Mouse (Mus musculus) embryonic facial prominence, embryonic 14.5 days (tissue): ENCODE data around the gene Krtap11-1. TPM values are rescaled to one million over a fixed set of nuclear protein-coding genes. Genes with fewer than 3 reads are reported as not detected.
A peak's percentile ranks its signal among the peaks of the same experiment; 100 is the strongest.

Source experiments
- ATAC-seq: fragments of 200-750 bp; cut with Nextera tagmentation; 2 replicates; pipeline ENCODE4 v1.8.0; 2017; ENCODE audit warnings: low read depth, moderate number of reproducible peaks, moderate TSS enrichment
- DNase-seq: peaks from one replicate; pipeline ENCODE4 v3.0.0-alpha.2; 2015; ENCODE audit warnings: low spot score
- H3K27ac ChIP-seq: fragments of 300-500 bp; sonication (generic); replicated peaks from 2 replicates; pipeline ENCODE4 v1.5.1; 2014; ENCODE audit warnings: low read depth, mild to moderate bottlenecking, low read length, moderate library complexity
- H3K27me3 ChIP-seq: fragments of 300-500 bp; sonication (generic); replicated peaks from 2 replicates; pipeline ENCODE4 v1.6.1; 2014; ENCODE audit warnings: low read length; ENCODE audit not compliant: control insufficient read depth, insufficient read depth
- H3K36me3 ChIP-seq: fragments of 300-500 bp; sonication (generic); 2 replicates; pipeline ENCODE4 v1.6.1; 2014; ENCODE audit warnings: low read length, mixed read lengths; ENCODE audit not compliant: control insufficient read depth, insufficient read depth
- H3K4me1 ChIP-seq: fragments of 300-500 bp; sonication (generic); 2 replicates; pipeline ENCODE4 v1.6.1; 2014; ENCODE audit warnings: antibody characterized with exemption, low read length; ENCODE audit not compliant: control insufficient read depth, insufficient read depth
- H3K4me2 ChIP-seq: fragments of 300-500 bp; sonication (generic); 2 replicates; pipeline ENCODE4 v1.6.1; 2014; ENCODE audit warnings: low read depth, mild to moderate bottlenecking, low read length, moderate library complexity, mixed read lengths
- H3K4me3 ChIP-seq: fragments of 300-500 bp; sonication (generic); 2 replicates; pipeline ENCODE4 v1.5.1; 2014; ENCODE audit warnings: low read depth, mild to moderate bottlenecking, low read length
- H3K9ac ChIP-seq: fragments of 300-500 bp; sonication (generic); 2 replicates; pipeline ENCODE4 v1.6.1; 2014; ENCODE audit warnings: low read depth, mild to moderate bottlenecking, low read length, moderate library complexity, mixed read lengths
- H3K9me3 ChIP-seq: fragments of 300-500 bp; sonication (generic); 2 replicates; pipeline ENCODE4 v1.6.1; 2016; ENCODE audit warnings: low read length; ENCODE audit not compliant: control insufficient read depth
- WGBS: fragments of 180-500 bp; shearing (Covaris S2); extraction: QIAGEN DNeasy Blood & Tissue Kit; methylation state at CpG from one replicate; pipeline ENCODE4 v1.1.7; 2014; 5-methylcytosine and 5-hydroxymethylcytosine counted together
- polyA plus RNA-seq: library from polyadenylated mRNA; unstranded; fragments of >200 nt; fragmentation: Nextera tagmentation; extraction: Ambion mirVana; gene quantifications from 2 replicates; pipeline ENCODE4 v1.2.1, GENCODE M21; 2014

The Krtap11-1 gene
- polyA plus RNA-seq, 1 experiment from 2014 or later: 0.28 TPM

- DNase-seq (no peak), ATAC-seq (no peak)
- no peaks in the 10 kb centered on the region for H3K4me1 ChIP-seq
- no peaks in the 10 kb centered on the region for H3K27me3 ChIP-seq
- no peak overlapping the region for H3K4me2 ChIP-seq
- H3K9me3 ChIP-seq: no peaks in the 10 kb centered on the region
- no peak overlapping the region for H3K4me3 ChIP-seq
- no peak overlapping the region for H3K9ac ChIP-seq
- 61% methylated on average over 9 of the region's 9 CpGs for WGBS
- no peaks in the 10 kb centered on the region for H3K36me3 ChIP-seq
- no peak overlapping the region for H3K27ac ChIP-seq
These were observed 14.9 kb upstream of the Krtap11-1 start for GRCm38 (mm10) chr16:89585604-89586508.

- Histone ChIP-seq H3K9me3 (no peaks in the 10 kb centered on the region), H3K27me3 (no peaks in the 10 kb centered on the region), H3K27ac (no peak overlapping the region), H3K4me1 (no peaks in the 10 kb centered on the region), H3K36me3 (no peaks in the 10 kb centered on the region), H3K4me2 (no peak overlapping the region), H3K9ac (no peak overlapping the region), H3K4me3 (no peak overlapping the region)
- no peak for ATAC-seq
- 93% methylated on average over 2 of the region's 2 CpGs for WGBS
- no peak for DNase-seq
These were observed 10.7 kb upstream of the Krtap11-1 start for GRCm38 (mm10) chr16:89581658-89582057.

- 93% methylated on average over 9 of the region's 9 CpGs for WGBS
- Histone ChIP-seq H3K4me1 (no peaks in the 10 kb centered on the region), H3K4me3 (no peak overlapping the region), H3K27me3 (no peaks in the 10 kb centered on the region), H3K9ac (no peak overlapping the region), H3K27ac (no peak overlapping the region), H3K9me3 (no peaks in the 10 kb centered on the region), H3K36me3 (no peaks in the 10 kb centered on the region), H3K4me2 (no peak overlapping the region)
- DNase-seq: no peak
- ATAC-seq: no peak
These were observed 467 bp downstream of the Krtap11-1 start for GRCm38 (mm10) chr16:89570516-89570915.

GRCm38 (mm10) chr16:89569136-89569535 is 1.8 kb downstream of the Krtap11-1 start:
- Histone ChIP-seq H3K36me3 (no peaks in the 10 kb centered on the region), H3K4me1 (no peaks in the 10 kb centered on the region), H3K9me3 (no peaks in the 10 kb centered on the region), H3K4me2 (no peak overlapping the region), H3K4me3 (no peak overlapping the region), H3K27ac (no peak overlapping the region), H3K9ac (no peak overlapping the region), H3K27me3 (no peaks in the 10 kb centered on the region)
- ATAC-seq (no peak), DNase-seq (no peak)
- 81% methylated on average over 6 of the region's 6 CpGs for WGBS

- Histone ChIP-seq H3K27ac (no peak overlapping the region), H3K36me3 (no peaks in the 10 kb centered on the region), H3K4me2 (no peak overlapping the region), H3K9me3 (no peaks in the 10 kb centered on the region), H3K27me3 (no peaks in the 10 kb centered on the region), H3K4me3 (no peak overlapping the region), H3K9ac (no peak overlapping the region), H3K4me1 (no peaks in the 10 kb centered on the region)
- ATAC-seq (no peak), DNase-seq (no peak)
- whole genome bisulfite sequencing: 72% methylated on average over 7 of the region's 7 CpGs
These were observed 2.8 kb downstream of the Krtap11-1 start for GRCm38 (mm10) chr16:89568141-89568540.

- no peak for ATAC-seq
- Histone ChIP-seq H3K27ac (no peak overlapping the region), H3K9me3 (no peaks in the 10 kb centered on the region), H3K27me3 (no peaks in the 10 kb centered on the region), H3K36me3 (no peaks in the 10 kb centered on the region), H3K4me2 (no peak overlapping the region), H3K9ac (no peak overlapping the region), H3K4me1 (no peaks in the 10 kb centered on the region), H3K4me3 (no peak overlapping the region)
- peak; percentile 63 for DNase-seq
These were observed 20.7 kb downstream of the Krtap11-1 start for GRCm38 (mm10) chr16:89550298-89550697.

GRCm38 (mm10) chr16:89538031-89538484 is 32.9 kb downstream of the Krtap11-1 start:
- DNase-seq: no peak
- Histone ChIP-seq H3K4me1 (no peaks in the 10 kb centered on the region), H3K4me2 (no peak overlapping the region), H3K36me3 (no peaks in the 10 kb centered on the region), H3K4me3 (no peak overlapping the region), H3K9me3 (no peaks in the 10 kb centered on the region), H3K27ac (no peak overlapping the region), H3K9ac (no peak overlapping the region), H3K27me3 (no peaks in the 10 kb centered on the region)
- 83% methylated on average over 5 of the region's 5 CpGs for WGBS
- no peak for ATAC-seq

- no peak for DNase-seq
- no peak overlapping the region for H3K4me2 ChIP-seq
- no peaks in the 10 kb centered on the region for H3K9me3 ChIP-seq
- H3K4me3 ChIP-seq: no peak overlapping the region
- no peaks in the 10 kb centered on the region for H3K27me3 ChIP-seq
- ATAC-seq: no peak
- no peak overlapping the region for H3K9ac ChIP-seq
- no peaks in the 10 kb centered on the region for H3K36me3 ChIP-seq
- 84% methylated on average over 6 of the region's 6 CpGs for WGBS
- H3K4me1 ChIP-seq: no peaks in the 10 kb centered on the region
- H3K27ac ChIP-seq: no peak overlapping the region
These were observed 33.6 kb downstream of the Krtap11-1 start for GRCm38 (mm10) chr16:89537349-89537748.

- Histone ChIP-seq H3K27me3 (no peaks in the 10 kb centered on the region), H3K4me2 (no peak overlapping the region), H3K4me3 (no peak overlapping the region), H3K36me3 (no peaks in the 10 kb centered on the region), H3K9me3 (no peaks in the 10 kb centered on the region), H3K9ac (no peak overlapping the region), H3K27ac (no peak overlapping the region), H3K4me1 (no peaks in the 10 kb centered on the region)
- ATAC-seq (no peak), DNase-seq (no peak)
- WGBS: 33% methylated on average over 7 of the region's 7 CpGs
These were observed 40.4 kb downstream of the Krtap11-1 start for GRCm38 (mm10) chr16:89530547-89530946.
